Mouse (Mus musculus) T-helper 1 cell (primary cell): ENCODE measurements around the gene Gata5.

ENCODE experiments used
- in situ Hi-C: fragments of 300-600 bp; cut with MboI, MseI; formaldehyde crosslinking; loops from one replicate; pipeline ENCODE4 v1.15.1; 2025; ENCODE audit warnings: high pct_unique_total_duplicates

Gata5 gene

GRCm38 (mm10) chr2:180334551-180334986 is at the start of gene Gata5:
TSS of gene Gata5 (minus strand) at chr2:180334699.
- in situ Hi-C loops = no loop called here

GRCm38 (mm10) chr2:180376730-180377129 is 42.2 kb upstream of the Gata5 start:
- in situ Hi-C loops = no loop called here

GRCm38 (mm10) chr2:180373256-180373655 is 38.8 kb upstream of the Gata5 start:
- in situ Hi-C loops = no loop called here

GRCm38 (mm10) chr2:180368359-180368758 is 33.9 kb upstream of the Gata5 start:
- in situ Hi-C loops = no loop called here

GRCm38 (mm10) chr2:180367350-180367749 is 32.9 kb upstream of the Gata5 start:
- in situ Hi-C loops = no loop called here

- in situ Hi-C loops = no loop called here
These were observed 28.9 kb upstream of the Gata5 start for GRCm38 (mm10) chr2:180363434-180363720.

GRCm38 (mm10) chr2:180362585-180363433 is 28.3 kb upstream of the Gata5 start:
- in situ Hi-C loops = no loop called here

GRCm38 (mm10) chr2:180359062-180359461 is 24.6 kb upstream of the Gata5 start:
- in situ Hi-C loops = no loop called here

- in situ Hi-C loops = loop anchor here (5.0 kb wide), 2 partner anchors 76 to 204 kb away; no protein-coding TSS in a partner anchor
These were observed 18.8 kb upstream of the Gata5 start for GRCm38 (mm10) chr2:180353338-180353737.

GRCm38 (mm10) chr2:180350700-180351099 is 16.2 kb upstream of the Gata5 start:
- in situ Hi-C loops = loop anchor here (5.0 kb wide), 2 partner anchors 73 to 207 kb away; no protein-coding TSS in a partner anchor

- in situ Hi-C loops = no loop called here
These were observed 12.5 kb upstream of the Gata5 start for GRCm38 (mm10) chr2:180346820-180347497.

- in situ Hi-C loops = no loop called here
These were observed 8.6 kb upstream of the Gata5 start for GRCm38 (mm10) chr2:180343092-180343491.

- in situ Hi-C loops = no loop called here
These were observed 7.7 kb upstream of the Gata5 start for GRCm38 (mm10) chr2:180342189-180342588.

GRCm38 (mm10) chr2:180341229-180341628 is 6.7 kb upstream of the Gata5 start:
- in situ Hi-C loops = no loop called here

GRCm38 (mm10) chr2:180339886-180340285 is 5.4 kb upstream of the Gata5 start:
- in situ Hi-C loops = no loop called here

GRCm38 (mm10) chr2:180333778-180334550 is 535 bp downstream of the Gata5 start:
- in situ Hi-C loops = no loop called here

- in situ Hi-C loops = no loop called here
These were observed 5.0 kb downstream of the Gata5 start for GRCm38 (mm10) chr2:180329466-180329865.

- in situ Hi-C loops = no loop called here
These were observed 11.7 kb downstream of the Gata5 start for GRCm38 (mm10) chr2:180322674-180323355.

GRCm38 (mm10) chr2:180320216-180320615 is 14.3 kb downstream of the Gata5 start:
- in situ Hi-C loops = no loop called here

GRCm38 (mm10) chr2:180317591-180317990 is 16.9 kb downstream of the Gata5 start:
- in situ Hi-C loops = no loop called here

GRCm38 (mm10) chr2:180314292-180314691 is 20.2 kb downstream of the Gata5 start:
- in situ Hi-C loops = no loop called here

- in situ Hi-C loops = no loop called here
These were observed 23.4 kb downstream of the Gata5 start for GRCm38 (mm10) chr2:180311147-180311546.
